Mouse (Mus musculus) brain, embryonic 14.5 days (tissue): ENCODE measurements around the gene Spred2. TPM values are rescaled to one million over a fixed set of nuclear protein-coding genes. Genes with fewer than 3 reads are reported as not detected.

Source experiments
- DNase-seq: peaks from one replicate; pipeline ENCODE4 v3.0.0-alpha.2; 2011; ENCODE audit warnings: low read depth
- CTCF ChIP-seq: fragments of 200-500 bp; IDR thresholded peaks from 2 replicates; pipeline ENCODE4 v1.5.1; 2012; ENCODE audit warnings: inconsistent platforms, mild to moderate bottlenecking, moderate library complexity, borderline replicate concordance; ENCODE audit not compliant: insufficient read depth, insufficient read length; ENCODE audit errors: extremely low read depth
- POLR2A ChIP-seq: fragments of 200-500 bp; IDR thresholded peaks from 2 replicates; pipeline ENCODE4 v1.6.1; 2012; ENCODE audit warnings: mild to moderate bottlenecking, inconsistent platforms, borderline replicate concordance; ENCODE audit not compliant: poor library complexity, insufficient read depth, insufficient read length, severe bottlenecking; ENCODE audit errors: extremely low read depth
- polyA plus RNA-seq: library from polyadenylated mRNA; depleted of rRNA; stranded (reverse); fragments of >200 nt; gene quantifications from 2 replicates; pipeline ENCODE4 v1.2.3, GENCODE M21; 2012

Spred2 gene
- polyA plus RNA-seq, 1 experiment = 22.4 TPM

GRCm38 (mm10) chr11:19912661-19913060 is 11.5 kb upstream of the Spred2 start:
- no peak for DNase-seq
- TF ChIP-seq POLR2A (no peak), CTCF (no peak)

GRCm38 (mm10) chr11:19913761-19914160 is 10.4 kb upstream of the Spred2 start:
- TF ChIP-seq CTCF = no peak
- no peak for TF ChIP-seq POLR2A
- DNase-seq = no peak

GRCm38 (mm10) chr11:19917381-19918245 is 6.6 kb upstream of the Spred2 start:
- no peak for DNase-seq
- TF ChIP-seq POLR2A (no peak), CTCF (no peak)

- DNase-seq = no peak
- TF ChIP-seq CTCF (no peak), POLR2A (no peak)
Measured at GRCm38 (mm10) chr11:19918246-19918540, 6.0 kb upstream of the Spred2 start.

GRCm38 (mm10) chr11:19919460-19919784 is 4.8 kb upstream of the Spred2 start:
- DNase-seq = no peak
- TF ChIP-seq CTCF = no peak
- TF ChIP-seq POLR2A = no peak

GRCm38 (mm10) chr11:19919785-19920671 is 4.1 kb upstream of the Spred2 start:
- TF ChIP-seq CTCF (peak; percentile 42), POLR2A (peak; percentile 61)

GRCm38 (mm10) chr11:19921723-19922122 is 2.5 kb upstream of the Spred2 start:
- DNase-seq = no peak
- TF ChIP-seq POLR2A = no peak
- no peak for TF ChIP-seq CTCF

More at GRCm38 (mm10) chr11:19919785-19920671, 4.1 kb upstream of the Spred2 start:
- peak; percentile 93 for DNase-seq

- TF ChIP-seq CTCF (no peak), POLR2A (no peak)
- DNase-seq = no peak
Measured at GRCm38 (mm10) chr11:19922208-19922607, 2.0 kb upstream of the Spred2 start.

GRCm38 (mm10) chr11:19924757-19925148 is 578 bp downstream of the Spred2 start:
- TF ChIP-seq CTCF (no peak), POLR2A (no peak)
- peak; percentile 73 for DNase-seq

GRCm38 (mm10) chr11:19925149-19925975 is 1.2 kb downstream of the Spred2 start:
- DNase-seq = peak; percentile 96
- TF ChIP-seq POLR2A = peak; percentile 74
- no peak for TF ChIP-seq CTCF
